In genomic region chr10:42170201-42170600, GRCm38 (mm10) we compare ENCODE assay signal across 18 mouse cellular contexts.
A peak's percentile ranks its signal among the peaks of the same experiment; 100 is the strongest.
DNase-seq lines count a peak whose midpoint lies in the region; ATAC-seq lines count a peak whose summit lies in the region.
"Had no signal": no experiment of that assay in that cellular context is flagged by ENCODE, and none has a peak within 500 bp of the region (broad histone marks: within the 10 kb centered on the region; RNA-seq: fewer than 3 reads in every experiment).

No protein-coding gene starts in this region.

- no peak overlapping the region for H3K4me3 ChIP-seq in kidney, embryonic 14.5 days (ENCODE audit: low read length)
- H3K4me3 ChIP-seq in limb, embryonic 10.5 days, result no peak overlapping the region
- H3K4me3 ChIP-seq: kidney, embryonic 15.5 days; midbrain, embryonic 10.5 days had no signal

- H3K4me2 ChIP-seq in kidney, embryonic 14.5 days (replicated peaks; ENCODE audit: low read depth, low read length), result no peak overlapping the region
- H3K4me2 ChIP-seq: kidney, embryonic 15.5 days had no signal

- H3K9ac ChIP-seq in kidney, embryonic 14.5 days (ENCODE audit: low read depth, low read length), result no peak overlapping the region
- H3K9ac ChIP-seq: kidney, embryonic 15.5 days; liver, embryonic 14.5 days had no signal

- DNase-seq in embryo, embryonic 10.5 days (ENCODE audit: low spot score), result peak; percentile 13
- DNase-seq in embryo, embryonic 10 days (ENCODE audit: low spot score), result no peak
- DNase-seq in kidney, postnatal 10 days, result no peak
- peak; percentile 79 for DNase-seq in R1 (ENCODE audit: low read depth, low spot score)
- no peak for DNase-seq in limb, embryonic 10.5 days (ENCODE audit: low spot score)
- DNase-seq in T-cell, adult 2 months (ENCODE audit: low spot score), result no peak
- no peak for DNase-seq in retina, embryonic 14.5 days (ENCODE audit: low spot score)
- DNase-seq: cerebellum, adult 2 months; cerebellum, postnatal 36 days; retina, postnatal 1 day; thymus, postnatal 14 days had no signal

- WGBS in kidney, embryonic 14.5 days, result 65% methylated on average over 5 of the region's 5 CpGs
- 47% methylated on average over 5 of the region's 5 CpGs for WGBS in limb, embryonic 10.5 days

- H3K27ac ChIP-seq in kidney, embryonic 14.5 days (ENCODE audit: low read depth, low read length), result no peak overlapping the region
- peak overlapping the region; percentile 70 for H3K27ac ChIP-seq in limb, embryonic 10.5 days
- H3K27ac ChIP-seq: kidney, embryonic 15.5 days; liver, embryonic 14.5 days; macrophage; midbrain, embryonic 10.5 days had no signal

- H3K4me1 ChIP-seq in kidney, embryonic 14.5 days (ENCODE audit: control insufficient read depth, insufficient read depth, low read length), result peaks cover 6% of the 10 kb centered on the region
- H3K4me1 ChIP-seq in limb, embryonic 10.5 days, result peaks cover 38% of the 10 kb centered on the region

- no peaks in the 10 kb centered on the region for H3K9me3 ChIP-seq in kidney, embryonic 14.5 days (ENCODE audit: control insufficient read depth, low read length)
- H3K9me3 ChIP-seq in limb, embryonic 10.5 days (replicated peaks), result no peaks in the 10 kb centered on the region
- H3K9me3 ChIP-seq: G1E; kidney, embryonic 15.5 days; midbrain, embryonic 10.5 days had no signal

- ATAC-seq in kidney, embryonic 14.5 days (ENCODE audit: low FRiP score, low TSS enrichment), result 0 out of 2 replicates have a peak, but pooled peaks have one; percentile 38
- ATAC-seq: CD4-positive, CD25-positive, alpha-beta regulatory T cell, adult 4 months had no signal

- H3K36me3 ChIP-seq in kidney, embryonic 14.5 days (ENCODE audit: control insufficient read depth, insufficient read depth, low read length), result no peaks in the 10 kb centered on the region
- no peaks in the 10 kb centered on the region for H3K36me3 ChIP-seq in limb, embryonic 10.5 days
- H3K36me3 ChIP-seq: G1E; kidney, embryonic 15.5 days; midbrain, embryonic 10.5 days had no signal

- H3K27me3 ChIP-seq in kidney, embryonic 14.5 days (ENCODE audit: control insufficient read depth, insufficient read depth, low read length), result no peaks in the 10 kb centered on the region
- H3K27me3 ChIP-seq in limb, embryonic 10.5 days (ENCODE audit: low read depth, poor library complexity, severe bottlenecking), result no peaks in the 10 kb centered on the region
- H3K27me3 ChIP-seq: kidney, embryonic 15.5 days had no signal

Comparison
In these comparisons a context has a peak if more than half of its experiments do, and no peak if none do; other contexts are left out.
1. DNase-seq: peak in embryo, embryonic 10.5 days (single experiment) and R1 (single experiment); none in embryo, embryonic 10 days (single experiment), kidney, postnatal 10 days (single experiment), limb, embryonic 10.5 days (single experiment), T-cell, adult 2 months (single experiment) and retina, embryonic 14.5 days (single experiment).